Mouse (Mus musculus): ENCODE results near the gene Parp9. TPM values are rescaled to one million over a fixed set of nuclear protein-coding genes. Genes with fewer than 3 reads are reported as not detected.
A peak's percentile ranks its signal among the peaks of the same experiment; 100 is the strongest.
"Not testable (repeated sequence)": the region's sequence is repeated elsewhere in the genome, so short reads cannot be mapped to it uniquely, and the experiment has no call there.

The Parp9 gene
- polyA plus RNA-seq, 1 experiment: 4.0 TPM

DNA sequence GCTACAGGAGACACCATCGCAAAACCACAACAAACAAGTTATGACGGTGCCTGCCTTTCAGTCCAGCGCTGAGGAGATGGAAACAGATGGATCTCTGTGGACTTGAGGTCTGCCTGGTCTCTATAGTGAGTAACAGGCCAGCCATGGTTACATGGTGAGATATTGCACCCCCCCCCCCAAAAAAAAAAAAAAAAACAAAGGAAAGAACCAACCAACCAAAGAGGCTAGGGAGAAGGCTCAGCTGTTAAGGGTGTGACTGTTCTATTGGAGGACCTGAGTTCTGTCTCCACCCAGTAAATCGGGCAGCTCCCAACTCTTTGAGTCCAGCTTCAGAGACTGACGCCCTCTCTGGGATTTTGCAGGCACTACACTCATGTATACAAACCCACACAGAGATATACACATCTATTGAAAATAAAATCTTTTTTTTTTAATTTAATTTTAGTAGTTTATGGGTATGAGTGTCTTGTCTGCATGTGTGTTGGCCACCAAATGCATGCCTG, 14.4 kb downstream of the Parp9 start:
- TF ChIP-seq CTCF (IDR thresholded peaks at IDR 0.05; ENCODE audit: extremely low read depth, insufficient read depth, low read length) (no peak), POLR2A (IDR thresholded peaks at IDR 0.05; ENCODE audit: extremely low read depth, insufficient read depth, low read length) (no peak)
- H3K27ac ChIP-seq (ENCODE audit: insufficient read depth, low read length): no peak overlapping the region
- H3K4me3 ChIP-seq (ENCODE audit: insufficient read depth, low read length): no peak overlapping the region
- no peaks in the 10 kb centered on the region for H3K4me1 ChIP-seq (ENCODE audit: control insufficient read depth, insufficient read depth, low read length)

DNA sequence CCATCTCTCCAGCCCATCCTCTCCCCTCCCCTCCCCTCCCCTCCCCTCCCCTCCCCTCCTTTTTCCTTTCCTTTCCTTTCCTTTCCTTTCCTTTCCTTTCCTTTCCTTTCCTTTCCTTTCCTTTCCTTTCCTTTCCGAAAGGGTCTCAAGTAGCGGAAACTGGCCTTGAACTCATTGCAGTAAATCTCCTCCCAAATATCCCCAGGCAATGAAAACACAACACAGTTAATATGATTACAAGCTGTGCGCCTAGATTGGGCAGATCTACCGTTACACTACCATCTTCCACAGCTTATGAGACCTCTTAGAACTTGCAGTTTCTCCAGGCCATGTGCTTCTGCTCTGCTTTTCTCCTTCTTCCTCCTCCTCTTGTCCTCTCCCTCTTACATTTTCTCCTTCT, 27.7 kb downstream of the Parp9 start:
- not testable (repeated sequence) for H3K27ac ChIP-seq (ENCODE audit: insufficient read depth, low read length); H3K4me3 ChIP-seq (ENCODE audit: insufficient read depth, low read length); H3K4me1 ChIP-seq (ENCODE audit: control insufficient read depth, insufficient read depth, low read length)

DNA sequence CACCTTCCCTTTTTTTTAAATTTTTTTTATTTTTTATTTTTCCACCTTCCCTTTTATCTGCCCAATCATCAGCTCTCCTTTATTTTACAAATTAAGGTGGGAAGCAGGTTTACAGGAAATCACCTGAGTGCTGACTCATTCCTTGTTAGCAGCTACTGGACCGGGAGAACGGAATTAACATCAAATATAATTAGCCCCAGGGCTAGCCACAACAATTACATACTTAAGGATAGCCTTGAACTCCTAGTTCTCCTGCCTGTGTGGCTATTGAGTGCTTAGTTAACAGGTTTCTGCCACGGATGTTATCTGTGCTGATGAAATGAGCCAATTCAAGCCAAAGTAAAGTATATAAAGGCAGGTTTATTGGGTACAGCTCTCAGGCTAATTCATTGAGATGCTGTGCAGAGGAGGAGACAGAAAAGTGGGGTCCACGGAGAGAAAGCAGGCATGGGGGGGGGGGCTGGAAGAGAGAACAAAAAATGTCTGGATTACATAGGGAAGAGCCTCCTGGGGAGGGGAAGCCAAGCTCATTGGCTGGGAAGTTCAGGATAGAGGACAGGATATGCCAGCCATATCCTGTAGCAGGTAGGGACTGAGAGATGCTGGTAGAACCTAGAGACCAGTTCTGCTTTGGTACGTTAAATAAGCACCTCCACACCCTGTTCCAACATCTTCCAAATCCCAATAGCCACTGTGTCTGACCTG, 28.3 kb downstream of the Parp9 start:
- no peak for TF ChIP-seq CTCF (IDR thresholded peaks at IDR 0.05; ENCODE audit: extremely low read depth, insufficient read depth, low read length)
- no peak for TF ChIP-seq POLR2A (IDR thresholded peaks at IDR 0.05; ENCODE audit: extremely low read depth, insufficient read depth, low read length)
- H3K27ac ChIP-seq (ENCODE audit: insufficient read depth, low read length): no peak overlapping the region
- H3K4me3 ChIP-seq (ENCODE audit: insufficient read depth, low read length): no peak overlapping the region
- H3K4me1 ChIP-seq (ENCODE audit: control insufficient read depth, insufficient read depth, low read length): no peaks in the 10 kb centered on the region

DNA sequence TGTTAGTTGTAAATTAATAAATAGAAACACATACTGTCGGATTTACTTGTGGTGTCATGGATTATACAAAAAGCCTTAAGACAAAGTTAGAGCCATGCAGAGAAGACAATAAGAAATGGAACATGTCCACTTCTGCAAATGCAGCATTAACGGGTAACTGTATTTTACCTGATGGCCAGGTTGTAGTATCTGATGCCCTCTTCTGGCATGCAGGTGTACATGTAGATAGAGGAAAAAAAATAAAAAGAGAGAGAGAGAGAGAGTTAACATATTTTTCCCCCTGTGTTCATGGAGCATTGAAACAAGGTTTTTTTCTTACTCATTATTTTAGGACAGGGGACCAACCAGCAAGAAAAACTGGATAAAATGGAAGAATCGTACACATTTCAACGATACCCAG, 29.0 kb downstream of the Parp9 start:
- H3K4me3 ChIP-seq (ENCODE audit: insufficient read depth, low read length): no peak overlapping the region
- TF ChIP-seq CTCF (IDR thresholded peaks at IDR 0.05; ENCODE audit: extremely low read depth, insufficient read depth, low read length): no peak
- TF ChIP-seq POLR2A (IDR thresholded peaks at IDR 0.05; ENCODE audit: extremely low read depth, insufficient read depth, low read length): no peak
- H3K27ac ChIP-seq (ENCODE audit: insufficient read depth, low read length): no peak overlapping the region
- no peaks in the 10 kb centered on the region for H3K4me1 ChIP-seq (ENCODE audit: control insufficient read depth, insufficient read depth, low read length)

DNA sequence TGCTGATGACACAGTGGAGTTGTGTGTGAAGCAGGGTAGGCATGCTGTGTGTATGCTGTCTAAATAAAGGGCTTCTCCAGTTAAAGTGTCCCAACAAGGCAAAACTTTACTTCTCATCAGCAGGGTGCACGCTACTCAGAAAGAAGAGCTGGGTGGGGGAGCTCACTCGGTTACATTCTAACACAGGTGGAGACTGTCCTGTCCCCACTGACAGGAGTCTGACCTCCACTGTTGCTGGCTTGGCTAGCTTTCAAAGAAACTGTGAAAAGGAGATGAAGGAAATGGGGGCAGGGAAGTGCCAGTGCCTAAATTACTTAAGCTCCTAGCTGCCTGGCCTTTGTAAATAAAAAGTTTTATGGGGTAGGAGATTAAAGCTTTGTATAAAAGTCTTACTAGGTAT, 29.9 kb downstream of the Parp9 start:
- Histone ChIP-seq H3K4me1 (ENCODE audit: control insufficient read depth, insufficient read depth, low read length) (no peaks in the 10 kb centered on the region), H3K4me3 (ENCODE audit: insufficient read depth, low read length) (no peak overlapping the region), H3K27ac (ENCODE audit: insufficient read depth, low read length) (no peak overlapping the region)
- no peak for TF ChIP-seq POLR2A (IDR thresholded peaks at IDR 0.05; ENCODE audit: extremely low read depth, insufficient read depth, low read length)
- no peak for TF ChIP-seq CTCF (IDR thresholded peaks at IDR 0.05; ENCODE audit: extremely low read depth, insufficient read depth, low read length)

DNA sequence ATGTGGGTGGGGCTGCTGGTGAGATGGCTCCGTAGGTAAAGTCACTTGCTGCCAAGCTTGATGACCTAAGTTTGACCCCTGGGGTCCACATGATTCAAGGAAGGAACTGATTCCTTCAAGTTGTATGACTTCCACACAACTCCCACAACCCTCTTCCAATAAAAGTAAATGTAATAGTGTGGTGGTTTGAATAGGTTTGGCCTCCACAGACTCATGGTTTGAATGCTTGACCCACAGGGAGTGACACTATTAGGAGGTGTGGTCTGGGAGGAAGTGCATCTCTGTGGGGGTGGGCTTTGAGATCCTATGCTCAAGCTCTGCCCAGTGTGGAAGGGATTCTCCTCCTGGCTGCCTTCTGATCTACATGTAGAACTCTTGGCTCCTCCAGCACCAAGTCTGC, 35.8 kb downstream of the Parp9 start:
- H3K27ac ChIP-seq (ENCODE audit: insufficient read depth, low read length): no peak overlapping the region
- H3K4me1 ChIP-seq (ENCODE audit: control insufficient read depth, insufficient read depth, low read length): no peaks in the 10 kb centered on the region
- no peak overlapping the region for H3K4me3 ChIP-seq (ENCODE audit: insufficient read depth, low read length)
- TF ChIP-seq CTCF (IDR thresholded peaks at IDR 0.05; ENCODE audit: extremely low read depth, insufficient read depth, low read length): no peak
- TF ChIP-seq POLR2A (IDR thresholded peaks at IDR 0.05; ENCODE audit: extremely low read depth, insufficient read depth, low read length): no peak

DNA sequence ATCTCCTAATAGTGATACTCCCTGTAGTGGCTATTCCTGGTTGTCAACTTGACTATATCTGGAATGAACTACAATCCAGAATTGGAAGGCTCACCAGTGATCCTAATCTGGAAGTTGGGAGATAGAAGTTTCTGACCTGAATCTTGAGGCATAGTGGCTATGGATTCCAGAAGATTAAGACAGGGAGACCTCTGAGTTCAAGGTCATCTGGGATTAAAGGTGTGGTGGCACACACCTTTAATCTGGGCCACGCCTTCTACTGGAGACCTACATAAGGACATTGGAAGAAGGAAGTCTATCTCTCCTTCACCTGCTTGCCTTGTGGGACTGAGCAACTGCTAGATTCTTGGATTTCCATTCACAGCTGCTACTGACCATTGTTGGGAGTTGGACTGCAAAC, 40.2 kb downstream of the Parp9 start, which contains the start of gene Kpna1:
TSS of gene Kpna1 (plus strand) at position 301 of the 400 bp plus-strand sequence.
- not testable (repeated sequence) for H3K4me1 ChIP-seq (ENCODE audit: control insufficient read depth, insufficient read depth, low read length); H3K4me3 ChIP-seq (ENCODE audit: insufficient read depth, low read length); H3K27ac ChIP-seq (ENCODE audit: insufficient read depth, low read length)

DNA sequence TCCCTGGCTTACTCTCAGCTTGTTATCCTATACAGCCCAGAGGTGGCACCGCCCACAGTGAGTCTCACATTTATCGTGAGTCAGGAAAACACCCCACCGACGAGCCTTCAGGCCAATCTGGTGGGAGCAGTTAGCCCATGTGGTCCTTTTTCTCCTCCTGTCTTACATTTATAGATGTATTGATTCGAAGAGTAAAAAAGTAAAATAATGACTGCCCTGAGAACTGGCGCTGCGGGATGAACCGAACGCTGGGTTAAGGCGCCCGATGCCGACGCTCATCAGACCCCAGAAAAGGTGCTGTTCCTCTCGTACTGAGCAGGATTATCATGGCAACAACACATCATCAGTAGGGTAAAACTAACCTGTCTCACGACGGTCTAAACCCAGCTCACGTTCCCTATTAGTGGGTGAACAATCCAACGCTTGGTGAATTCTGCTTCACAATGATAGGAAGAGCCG, 43.1 kb downstream of the Parp9 start:
- no peak overlapping the region for H3K4me3 ChIP-seq (ENCODE audit: insufficient read depth, low read length)
- no peak for TF ChIP-seq CTCF (IDR thresholded peaks at IDR 0.05; ENCODE audit: extremely low read depth, insufficient read depth, low read length)
- no peak for TF ChIP-seq POLR2A (IDR thresholded peaks at IDR 0.05; ENCODE audit: extremely low read depth, insufficient read depth, low read length)
- H3K4me1 ChIP-seq (ENCODE audit: control insufficient read depth, insufficient read depth, low read length): peaks cover 2% of the 10 kb centered on the region; the same call in 1 of the 2 replicates
- H3K27ac ChIP-seq (ENCODE audit: insufficient read depth, low read length): no peak overlapping the region

DNA sequence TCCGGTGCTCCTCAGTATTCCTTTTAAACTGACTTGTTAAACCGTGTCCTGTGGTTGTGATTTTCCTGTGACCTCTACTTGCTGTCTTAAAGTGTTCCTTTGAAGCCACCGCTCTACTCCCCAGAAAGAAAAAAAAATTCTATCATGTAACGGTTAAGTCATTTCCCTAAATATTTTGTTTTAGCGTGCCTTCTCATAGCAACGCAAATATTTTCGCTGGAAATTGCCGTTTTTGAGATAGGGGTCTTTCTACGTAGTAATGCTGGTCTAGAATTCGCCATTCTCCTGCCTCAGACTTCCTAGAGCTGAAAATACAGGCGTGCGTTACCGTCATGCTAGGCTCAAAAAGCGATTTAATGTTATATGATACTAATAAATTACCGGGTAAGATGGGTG, 44.2 kb downstream of the Parp9 start:
- Histone ChIP-seq H3K4me1 (ENCODE audit: control insufficient read depth, insufficient read depth, low read length) (peaks cover 4% of the 10 kb centered on the region), H3K4me3 (ENCODE audit: insufficient read depth, low read length) (peak overlapping the region; percentile 60), H3K27ac (ENCODE audit: insufficient read depth, low read length) (0 out of 2 replicates have a peak overlapping the region, but pooled peaks have one; percentile 88)
- TF ChIP-seq POLR2A (IDR thresholded peaks at IDR 0.05; ENCODE audit: extremely low read depth, insufficient read depth, low read length) (no peak), CTCF (IDR thresholded peaks at IDR 0.05; ENCODE audit: extremely low read depth, insufficient read depth, low read length) (no peak)

DNA sequence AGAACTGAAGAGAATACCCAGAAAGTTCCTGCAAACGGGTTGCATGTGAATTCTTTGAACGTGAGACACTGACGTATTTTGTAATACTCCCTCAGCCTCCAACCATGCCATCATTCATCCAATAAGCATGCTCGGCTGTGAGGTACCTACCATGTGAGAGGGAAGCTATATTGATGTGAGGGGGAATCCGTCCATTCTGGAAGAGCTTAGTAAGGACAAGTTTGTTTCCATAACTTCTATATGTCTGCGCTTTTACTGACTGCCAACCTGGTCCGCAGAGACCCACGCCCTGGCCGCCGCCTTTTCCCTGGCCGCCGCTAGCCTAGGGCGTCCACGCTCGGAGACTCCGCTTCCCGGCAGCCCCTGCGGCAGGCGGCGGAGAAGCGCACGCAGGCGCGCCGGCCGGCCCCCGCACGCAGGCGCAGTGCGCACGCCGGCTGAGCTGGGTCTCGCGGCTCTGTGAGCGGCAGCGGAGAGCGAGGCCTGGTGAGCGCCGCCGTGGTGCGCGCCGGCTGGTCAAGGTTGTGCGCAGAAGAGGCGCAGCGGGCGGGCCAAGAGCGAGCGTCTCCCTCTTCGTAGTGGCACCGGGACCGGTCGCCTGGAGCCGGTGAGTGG, 44.7 kb downstream of the Parp9 start:
- H3K27ac ChIP-seq (ENCODE audit: insufficient read depth, low read length): peak overlapping the region; percentile 94
- no peak for TF ChIP-seq CTCF (IDR thresholded peaks at IDR 0.05; ENCODE audit: extremely low read depth, insufficient read depth, low read length)
- no peak for TF ChIP-seq POLR2A (IDR thresholded peaks at IDR 0.05; ENCODE audit: extremely low read depth, insufficient read depth, low read length)

More for the DNA sequence above, 44.7 kb downstream of the Parp9 start:
- peaks cover 4% of the 10 kb centered on the region for H3K4me1 ChIP-seq (ENCODE audit: control insufficient read depth, insufficient read depth, low read length)
- H3K4me3 ChIP-seq (ENCODE audit: insufficient read depth, low read length): peak overlapping the region; percentile 60
